ENCODE assay signal across 12 mouse cellular contexts in genomic region chr9:49922770-49923169, GRCm38 (mm10).
DNase-seq lines count a peak whose midpoint lies in the region; ATAC-seq and TF ChIP-seq lines count a peak whose summit lies in the region.
"Had no signal": no experiment of that assay in that cellular context is flagged by ENCODE, and none has a peak within 500 bp of the region (broad histone marks: within the 10 kb centered on the region; RNA-seq: fewer than 3 reads in every experiment).

No protein-coding gene starts in this region.

- no peak for ATAC-seq in hindbrain, embryonic 12.5 days (ENCODE audit: low FRiP score)
- ATAC-seq: liver, postnatal 0 days had no signal

- no peak overlapping the region for H3K9ac ChIP-seq in hindbrain, embryonic 12.5 days
- H3K9ac ChIP-seq: embryonic facial prominence, embryonic 12.5 days; liver, postnatal 0 days had no signal

- no peak for TF ChIP-seq CTCF in left cerebral cortex, adult 2 months (IDR thresholded peaks at IDR 0.05)

- H3K27me3 ChIP-seq in hindbrain, embryonic 10.5 days (ENCODE audit: insufficient read depth, poor library complexity, severe bottlenecking): no peaks in the 10 kb centered on the region
- H3K27me3 ChIP-seq in hindbrain, embryonic 12.5 days: no peaks in the 10 kb centered on the region
- H3K27me3 ChIP-seq: embryonic facial prominence, embryonic 12.5 days had no signal

- H3K4me3 ChIP-seq in hindbrain, embryonic 10.5 days: no peak overlapping the region
- H3K4me3 ChIP-seq in hindbrain, embryonic 12.5 days: no peak overlapping the region
- H3K4me3 ChIP-seq in left cerebral cortex, adult 2 months: no peak overlapping the region
- H3K4me3 ChIP-seq: embryonic facial prominence, embryonic 12.5 days had no signal

- no peaks in the 10 kb centered on the region for H3K9me3 ChIP-seq in hindbrain, embryonic 10.5 days
- H3K9me3 ChIP-seq in hindbrain, embryonic 12.5 days (replicated peaks): no peaks in the 10 kb centered on the region
- H3K9me3 ChIP-seq: embryonic facial prominence, embryonic 12.5 days had no signal

- intact Hi-C loops in left cerebral cortex, postnatal 4 days (cut with DNase I): no loop called here
- intact Hi-C loops in left cerebral cortex, adult 2 months (cut with DNase I): no loop called here

- peaks cover 18% of the 10 kb centered on the region for H3K4me1 ChIP-seq in hindbrain, embryonic 10.5 days (replicated peaks)
- peaks cover 20% of the 10 kb centered on the region for H3K4me1 ChIP-seq in hindbrain, embryonic 12.5 days

- H3K36me3 ChIP-seq in hindbrain, embryonic 10.5 days: no peaks in the 10 kb centered on the region
- H3K36me3 ChIP-seq in hindbrain, embryonic 12.5 days: no peaks in the 10 kb centered on the region
- H3K36me3 ChIP-seq: embryonic facial prominence, embryonic 12.5 days had no signal

- no peak for DNase-seq in hindbrain, embryonic 10.5 days (ENCODE audit: low spot score)
- DNase-seq in left cerebral cortex, postnatal 4 days: peak; percentile 17
- DNase-seq in left cerebral cortex, adult 2 months (ENCODE audit: extremely low spot score in 1 of 2, low spot score in 2 of 2): no peak
- DNase-seq in embryo, embryonic 11 days: peak; percentile 37
- DNase-seq in mesoderm, embryonic 11.5 days (ENCODE audit: low read depth, low spot score): peak; percentile 41
- DNase-seq in urinary bladder, adult 2 months (ENCODE audit: low spot score): no peak
- DNase-seq: gastrocnemius, postnatal 36 days; liver, postnatal 0 days; lung, postnatal 36 days; midbrain, embryonic 14.5 days had no signal

- peak overlapping the region; percentile 50; the same call in 1 of the 2 replicates for H3K27ac ChIP-seq in hindbrain, embryonic 10.5 days
- no peak overlapping the region for H3K27ac ChIP-seq in hindbrain, embryonic 12.5 days
- H3K27ac ChIP-seq in left cerebral cortex, adult 2 months: no peak overlapping the region
- H3K27ac ChIP-seq: embryonic facial prominence, embryonic 12.5 days had no signal

- WGBS in hindbrain, embryonic 10.5 days: 46% methylated on average over 3 of the region's 3 CpGs
- 33% methylated on average over 3 of the region's 3 CpGs for WGBS in hindbrain, embryonic 12.5 days

- no peak overlapping the region for H3K4me2 ChIP-seq in hindbrain, embryonic 12.5 days (replicated peaks)
- H3K4me2 ChIP-seq: embryonic facial prominence, embryonic 12.5 days had no signal

Comparison
In these comparisons a context has a peak if more than half of its experiments do, and no peak if none do; other contexts are left out.
1. DNase-seq: peak in left cerebral cortex, postnatal 4 days (single experiment), embryo, embryonic 11 days (single experiment) and mesoderm, embryonic 11.5 days (single experiment); none in hindbrain, embryonic 10.5 days (single experiment), left cerebral cortex, adult 2 months (0 of 2) and urinary bladder, adult 2 months (single experiment).